ENCODE assay signal across 8 mouse cellular contexts in the genomic region with DNA sequence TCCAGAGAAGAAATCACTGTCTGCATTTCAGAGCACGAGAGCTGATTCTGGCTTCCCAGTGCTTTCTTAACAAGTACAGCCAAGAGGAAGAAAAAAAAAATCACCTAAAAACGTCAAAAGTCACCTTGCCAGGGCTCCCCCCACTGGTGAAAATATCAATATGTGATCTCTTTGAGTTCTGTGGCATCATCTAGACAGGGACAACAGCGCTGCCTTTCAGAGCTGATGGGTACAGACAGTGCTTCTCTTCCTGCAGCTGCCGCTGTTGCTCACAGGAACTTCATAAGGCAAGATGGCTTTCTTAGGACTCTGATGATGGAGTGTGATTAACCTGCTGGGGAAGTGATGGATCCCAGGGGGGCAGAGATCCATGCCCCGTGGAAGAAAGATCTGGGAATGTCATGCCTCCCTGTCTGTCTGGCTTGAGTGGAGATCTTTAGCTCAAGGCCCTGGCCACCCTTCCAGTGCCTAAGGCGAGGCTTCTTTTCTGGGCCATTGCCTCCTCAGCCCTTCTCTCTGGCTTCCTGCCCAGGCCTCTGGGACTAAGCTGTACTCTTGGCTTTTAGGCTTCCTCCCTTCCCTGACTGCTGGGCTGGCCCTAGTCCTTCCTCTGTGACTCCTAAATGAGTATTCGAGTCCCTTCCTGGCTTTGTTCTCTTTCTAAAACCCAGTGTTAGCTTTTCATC.
A peak's percentile ranks its signal among the peaks of the same experiment; 100 is the strongest.
DNase-seq lines count a peak whose midpoint lies in the region; TF ChIP-seq lines count a peak whose summit lies in the region.
"Had no signal": no experiment of that assay in that cellular context is flagged by ENCODE, and none has a peak within 500 bp of the region (broad histone marks: within the 10 kb centered on the region; RNA-seq: fewer than 3 reads in every experiment).

No protein-coding gene starts in this region.

- DNase-seq in kidney, postnatal 14 days = peak; percentile 23
- no peak for DNase-seq in kidney, adult 11 months
- DNase-seq in brain, embryonic 14.5 days (ENCODE audit: low read depth) = peak; percentile 37
- DNase-seq in cerebellum, adult 9-11 months = peak; percentile 44
- peak; percentile 22 for DNase-seq in lung, postnatal 25 days (ENCODE audit: low spot score)
- DNase-seq in natural killer cell, adult 2 months (ENCODE audit: low spot score in 2 of 2) = no peak
- no peak for DNase-seq in thymus, adult 2 months

- no peak for TF ChIP-seq CTCF in brain, embryonic 14.5 days (IDR thresholded peaks at IDR 0.05; ENCODE audit: borderline replicate concordance, extremely low read depth, insufficient read depth, insufficient read length)
- TF ChIP-seq CTCF in thymus, adult 2 months (IDR thresholded peaks at IDR 0.05; ENCODE audit: borderline replicate concordance, control insufficient read depth, extremely low read depth, insufficient read depth, low read length, poor library complexity) = no peak

- H3K4me3 ChIP-seq in thymus, adult 2 months (ENCODE audit: control insufficient read depth, insufficient read depth, low read length) = no peak overlapping the region
- H3K4me3 ChIP-seq: limb, embryonic 12.5 days had no signal

- H3K27me3 ChIP-seq in thymus, adult 2 months (ENCODE audit: control insufficient read depth, insufficient read depth, low read length) = no peaks in the 10 kb centered on the region
- H3K27me3 ChIP-seq: limb, embryonic 12.5 days had no signal

- 51% methylated on average over 7 of the region's 7 CpGs for WGBS in thymus, adult 2 months

- no peaks in the 10 kb centered on the region for H3K4me1 ChIP-seq in thymus, adult 2 months (replicated peaks; ENCODE audit: control insufficient read depth, insufficient read depth, low read length)
- H3K4me1 ChIP-seq: limb, embryonic 12.5 days had no signal

- no peak for TF ChIP-seq POLR2A in brain, embryonic 14.5 days (IDR thresholded peaks at IDR 0.05; ENCODE audit: borderline replicate concordance, extremely low read depth, insufficient read depth, insufficient read length, poor library complexity, severe bottlenecking)
- no peak for TF ChIP-seq POLR2A in thymus, adult 2 months (IDR thresholded peaks at IDR 0.05; ENCODE audit: control insufficient read depth, extremely low read depth, insufficient read depth, low read length, poor library complexity)

- no peak overlapping the region for H3K27ac ChIP-seq in thymus, adult 2 months (ENCODE audit: control insufficient read depth, insufficient read depth, low read length)
- H3K27ac ChIP-seq: limb, embryonic 12.5 days had no signal

- H3K36me3 ChIP-seq in thymus, adult 2 months (ENCODE audit: control insufficient read depth, insufficient read depth, low read length) = no peaks in the 10 kb centered on the region
- H3K36me3 ChIP-seq: limb, embryonic 12.5 days had no signal

Comparison
In these comparisons a context has a peak if more than half of its experiments do, and no peak if none do; other contexts are left out.
1. DNase-seq: peak in kidney, postnatal 14 days (single experiment), brain, embryonic 14.5 days (single experiment), cerebellum, adult 9-11 months (single experiment) and lung, postnatal 25 days (single experiment); none in kidney, adult 11 months (single experiment), natural killer cell, adult 2 months (0 of 2) and thymus, adult 2 months (single experiment).